Mouse (Mus musculus) liver, postnatal 0 days (tissue): Measurements from ENCODE around the gene Timm17a.

ENCODE experiments used
- CTCF ChIP-seq: sonication (generic); IDR thresholded peaks from 2 replicates; pipeline ENCODE4 v1.5.1; 2016; ENCODE audit warnings: antibody characterized with exemption, low read depth
- EP300 ChIP-seq: IDR thresholded peaks from 2 replicates; pipeline ENCODE4 v1.6.1; 2016; ENCODE audit warnings: antibody characterized with exemption, low read depth, mild to moderate bottlenecking

GRCm38 (mm10) chr1:135290908-135291307 is 22.7 kb downstream of the Timm17a start:
- TF ChIP-seq CTCF: no peak
- TF ChIP-seq EP300: no peak
